Mouse (Mus musculus) forebrain, postnatal 0 days (tissue): ENCODE measurements at regions not wholly inside any gene's neighbourhood (a gene's known extent, or its start where the extent isn't known, plus 50 kb on each side); places are given as distances from the start of the nearest gene placed in this dataset.
A peak's percentile ranks its signal among the peaks of the same experiment; 100 is the strongest.

ENCODE experiments used
- ATAC-seq: fragments of 200-750 bp; cut with Nextera tagmentation; 2 replicates; pipeline ENCODE4 v1.8.0; 2017; ENCODE audit warnings: mild to moderate bottlenecking, moderate library complexity
- DNase-seq: peaks from one replicate; pipeline ENCODE4 v3.0.0-alpha.2; 2015
- H3K27ac ChIP-seq: fragments of 300-500 bp; sonication (generic); 2 replicates; pipeline ENCODE4 v1.5.1; 2014; ENCODE audit warnings: low read depth, mild to moderate bottlenecking, antibody characterized with exemption, low read length, moderate library complexity, mixed read lengths
- H3K27me3 ChIP-seq: fragments of 300-500 bp; sonication (generic); 2 replicates; pipeline ENCODE4 v1.6.1; 2014; ENCODE audit warnings: mild to moderate bottlenecking, low read length, mixed read lengths; ENCODE audit not compliant: insufficient read depth
- H3K36me3 ChIP-seq: fragments of 300-500 bp; sonication (generic); 2 replicates; pipeline ENCODE4 v1.6.1; 2014; ENCODE audit warnings: mild to moderate bottlenecking, moderate library complexity; ENCODE audit not compliant: insufficient read depth
- H3K4me1 ChIP-seq: fragments of 300-500 bp; sonication (generic); 2 replicates; pipeline ENCODE4 v1.6.1; 2014; ENCODE audit warnings: antibody characterized with exemption; ENCODE audit not compliant: insufficient read depth
- H3K4me2 ChIP-seq: fragments of 300-500 bp; sonication (generic); 2 replicates; pipeline ENCODE4 v1.6.1; 2014; ENCODE audit warnings: low read depth, mild to moderate bottlenecking, moderate library complexity
- H3K4me3 ChIP-seq: fragments of 300-500 bp; sonication (generic); 2 replicates; pipeline ENCODE4 v1.5.1; 2014; ENCODE audit warnings: low read depth, low read length, mixed read lengths
- H3K9ac ChIP-seq: fragments of 300-500 bp; sonication (generic); 2 replicates; pipeline ENCODE4 v1.6.1; 2014; ENCODE audit warnings: mild to moderate bottlenecking
- H3K9me3 ChIP-seq: fragments of 300-500 bp; sonication (generic); 2 replicates; pipeline ENCODE4 v1.6.1; 2016; ENCODE audit warnings: low read length
- CTCF ChIP-seq: sonication (generic); IDR thresholded peaks from 2 replicates; pipeline ENCODE4 v1.5.1; 2016; ENCODE audit warnings: antibody characterized with exemption, control low read depth, low read depth
- WGBS: fragments of 180-500 bp; shearing (Covaris S2); extraction: QIAGEN DNeasy Blood & Tissue Kit; methylation state at CpG from one replicate; pipeline ENCODE4 v1.1.7; 2014; 5-methylcytosine and 5-hydroxymethylcytosine counted together

DNA sequence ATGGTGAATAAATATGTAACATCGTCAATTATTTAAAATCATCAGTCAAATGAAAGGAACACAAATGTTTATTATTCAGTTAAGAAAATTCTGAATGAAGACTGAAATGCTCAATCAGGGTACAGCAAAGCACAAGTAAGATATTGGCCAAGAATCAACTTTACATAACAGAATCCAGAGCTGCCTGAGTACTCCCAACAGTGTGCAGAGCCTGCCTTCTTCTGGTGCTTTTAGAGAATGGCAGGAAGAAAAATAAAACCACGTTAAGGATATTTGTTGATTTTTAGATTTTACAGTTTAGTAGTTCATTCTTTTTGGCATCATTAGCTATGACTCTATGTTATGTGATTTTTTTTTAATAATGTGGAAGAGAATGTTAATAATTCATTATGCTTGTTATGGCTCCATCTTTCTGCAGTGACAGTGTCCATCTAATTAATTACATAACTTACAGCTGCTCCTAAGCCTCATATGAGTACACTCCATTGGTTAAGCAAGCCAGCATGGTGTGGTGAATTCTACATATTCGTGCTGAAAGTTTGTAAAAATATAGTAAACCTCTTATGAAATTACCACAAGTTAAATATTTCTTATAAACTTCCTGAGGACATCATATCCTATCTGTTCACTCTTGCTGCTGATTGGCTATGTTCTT lies 579.0 kb downstream of the Kcna4 start:
- ATAC-seq: peak; percentile 93
- no peak overlapping the region for H3K9ac ChIP-seq
- 52% methylated on average over 3 of the region's 3 CpGs for WGBS
- peak; percentile 93 for TF ChIP-seq CTCF
- no peaks in the 10 kb centered on the region for H3K27me3 ChIP-seq
- no peak overlapping the region for H3K27ac ChIP-seq
- H3K4me3 ChIP-seq: no peak overlapping the region
- no peak overlapping the region for H3K4me2 ChIP-seq
- H3K9me3 ChIP-seq: no peaks in the 10 kb centered on the region
- peak; percentile 78 for DNase-seq
- H3K4me1 ChIP-seq: no peaks in the 10 kb centered on the region
- H3K36me3 ChIP-seq: no peaks in the 10 kb centered on the region

DNA sequence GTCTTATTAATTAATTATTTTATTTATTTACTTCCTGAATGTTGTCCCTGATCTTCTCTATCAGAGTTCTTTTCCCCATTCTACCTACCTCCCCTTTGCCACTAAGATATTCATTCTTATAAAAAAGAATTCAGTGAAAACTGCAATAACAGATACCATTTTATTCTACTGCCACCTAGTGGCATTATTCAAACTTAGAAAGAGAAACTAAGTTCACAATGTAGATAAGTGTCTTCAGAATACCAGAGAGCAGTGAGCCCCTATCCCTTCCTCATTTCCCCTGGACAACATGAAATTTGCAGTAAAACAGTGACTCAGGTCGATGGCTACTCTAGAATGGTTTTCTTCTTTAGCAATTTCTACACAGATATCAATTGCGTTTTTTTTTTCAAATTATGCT lies 589.2 kb downstream of the Kcna4 start:
- no peak overlapping the region for H3K9ac ChIP-seq
- ATAC-seq: peak; percentile 45; the same call in 1 of the 2 replicates
- no peaks in the 10 kb centered on the region for H3K9me3 ChIP-seq
- WGBS: 36% methylated on average over 2 of the region's 2 CpGs
- no peaks in the 10 kb centered on the region for H3K4me1 ChIP-seq
- peak; percentile 50 for DNase-seq
- H3K27ac ChIP-seq: no peak overlapping the region
- no peak overlapping the region for H3K4me3 ChIP-seq
- no peak overlapping the region for H3K4me2 ChIP-seq
- H3K36me3 ChIP-seq: no peaks in the 10 kb centered on the region
- no peaks in the 10 kb centered on the region for H3K27me3 ChIP-seq
- peak; percentile 58 for TF ChIP-seq CTCF

DNA sequence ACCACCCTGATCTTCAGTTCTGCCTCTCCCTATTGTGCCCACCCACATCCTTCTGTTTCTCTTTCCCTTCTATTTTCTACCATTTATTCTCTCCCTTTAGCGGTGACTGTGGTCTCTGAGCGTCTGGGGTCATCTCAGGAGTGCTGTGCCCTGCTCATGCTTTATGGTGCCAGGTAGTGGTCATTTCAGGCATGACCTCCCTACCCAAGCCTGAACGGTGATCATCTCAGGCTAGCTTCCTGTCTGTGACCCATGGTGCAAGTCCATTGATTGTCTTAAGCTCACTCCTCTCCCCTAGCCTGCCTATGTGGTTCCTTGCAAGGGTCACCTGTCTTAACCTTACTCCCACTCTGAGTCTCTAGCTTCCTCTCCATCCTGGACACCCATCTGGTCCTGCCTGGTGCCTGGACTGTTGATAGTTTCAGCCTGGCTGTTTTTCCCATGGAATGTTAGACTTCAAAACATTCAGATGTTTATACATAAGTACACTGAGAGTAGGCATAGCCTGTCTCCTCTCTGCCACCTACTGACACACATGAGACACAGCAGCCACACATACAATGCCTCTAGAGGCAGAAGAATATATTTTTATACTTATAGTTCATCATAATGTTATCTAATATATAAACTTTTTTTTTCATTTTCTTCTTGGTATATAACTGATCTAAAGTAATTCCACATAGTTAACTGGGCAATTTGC lies 595.8 kb downstream of the Kcna4 start:
- Histone ChIP-seq H3K9me3 (no peaks in the 10 kb centered on the region), H3K4me2 (no peak overlapping the region), H3K36me3 (no peaks in the 10 kb centered on the region), H3K4me1 (no peaks in the 10 kb centered on the region), H3K9ac (no peak overlapping the region), H3K4me3 (no peak overlapping the region), H3K27ac (no peak overlapping the region), H3K27me3 (no peaks in the 10 kb centered on the region)
- peak; percentile 58 for TF ChIP-seq CTCF
- WGBS: 88% methylated on average over 3 of the region's 3 CpGs
- no peak for DNase-seq
- ATAC-seq: peak; percentile 45; the same call in 1 of the 2 replicates

DNA sequence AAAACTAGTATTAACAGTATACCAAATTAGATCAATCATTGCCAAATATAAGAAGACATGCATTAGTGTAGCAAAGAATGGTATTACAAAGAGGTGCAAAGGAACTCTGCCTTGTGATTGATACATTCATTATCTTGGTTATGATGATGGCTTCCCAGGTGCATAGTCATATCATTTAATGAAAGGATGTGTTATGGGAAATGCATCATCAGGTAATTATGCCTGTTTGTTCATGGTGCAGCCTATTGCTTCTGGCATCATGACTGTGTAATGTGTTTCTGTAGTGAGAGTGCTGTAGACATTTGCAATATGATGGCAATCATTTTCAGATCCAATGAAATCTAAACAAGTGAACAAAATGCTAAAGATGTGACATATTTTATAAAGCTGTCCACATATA lies 597.8 kb downstream of the Kcna4 start:
- Histone ChIP-seq H3K36me3 (no peaks in the 10 kb centered on the region), H3K9me3 (no peaks in the 10 kb centered on the region), H3K27ac (no peak overlapping the region), H3K4me3 (no peak overlapping the region), H3K4me1 (no peaks in the 10 kb centered on the region), H3K9ac (no peak overlapping the region), H3K4me2 (no peak overlapping the region), H3K27me3 (no peaks in the 10 kb centered on the region)
- DNase-seq (no peak), ATAC-seq (no peak)
- no peak for TF ChIP-seq CTCF

GRCm38 (mm10) chr2:107925116-107925515 lies 634.7 kb downstream of the Kcna4 start:
- 40% methylated on average over 2 of the region's 2 CpGs for WGBS
- no peak for TF ChIP-seq CTCF
- ATAC-seq (peak; percentile 90), DNase-seq (peak; percentile 32)
- Histone ChIP-seq H3K36me3 (no peaks in the 10 kb centered on the region), H3K27ac (no peak overlapping the region), H3K27me3 (no peaks in the 10 kb centered on the region), H3K4me3 (no peak overlapping the region), H3K9ac (no peak overlapping the region), H3K9me3 (no peaks in the 10 kb centered on the region), H3K4me2 (no peak overlapping the region), H3K4me1 (no peaks in the 10 kb centered on the region)

DNA sequence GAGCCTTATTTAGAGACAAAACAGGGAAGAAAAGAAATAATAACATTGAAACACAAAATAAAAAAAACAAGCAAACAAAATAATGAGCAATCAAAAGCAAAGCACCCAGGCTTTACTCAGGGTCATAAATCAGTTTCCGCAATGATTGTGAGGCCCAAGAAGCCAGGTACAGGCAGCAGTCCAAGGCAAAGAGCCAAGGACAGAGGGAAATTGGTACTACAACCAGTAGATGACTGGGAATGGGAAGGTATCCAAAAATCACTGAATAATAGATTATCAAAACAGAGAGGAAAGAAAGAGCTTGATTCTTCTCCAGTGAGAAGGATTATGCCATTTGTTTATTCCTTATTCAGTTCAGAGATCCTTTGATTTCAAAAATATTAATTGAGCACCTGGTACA lies 636.2 kb downstream of the Kcna4 start:
- WGBS: 56% methylated on average over 1 of the region's 1 CpGs
- Histone ChIP-seq H3K36me3 (no peaks in the 10 kb centered on the region), H3K27me3 (no peaks in the 10 kb centered on the region), H3K4me2 (no peak overlapping the region), H3K9ac (no peak overlapping the region), H3K27ac (no peak overlapping the region), H3K4me1 (no peaks in the 10 kb centered on the region), H3K4me3 (no peak overlapping the region), H3K9me3 (no peaks in the 10 kb centered on the region)
- ATAC-seq (no peak), DNase-seq (no peak)
- TF ChIP-seq CTCF: no peak

DNA sequence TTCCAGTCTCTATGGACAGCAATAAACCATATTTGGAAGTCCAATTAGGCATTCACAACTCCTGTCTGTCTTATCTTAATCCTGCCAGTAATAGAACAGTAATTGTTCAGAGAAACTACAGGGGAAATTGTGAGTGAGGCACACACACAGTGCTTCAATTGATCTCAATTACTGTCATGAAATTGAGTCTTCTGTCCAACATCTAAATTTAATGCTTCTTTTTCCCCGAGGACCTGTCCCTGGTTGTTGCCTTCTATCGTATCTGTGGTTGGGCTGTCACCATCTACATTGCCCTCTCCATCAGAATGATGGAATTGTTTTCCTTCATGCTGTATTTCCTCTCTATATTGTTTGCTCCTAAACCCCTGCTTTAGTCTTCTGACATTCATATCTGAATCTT lies 644.9 kb downstream of the Kcna4 start:
- Histone ChIP-seq H3K27ac (no peak overlapping the region), H3K9ac (no peak overlapping the region), H3K4me1 (no peaks in the 10 kb centered on the region), H3K9me3 (no peaks in the 10 kb centered on the region), H3K36me3 (no peaks in the 10 kb centered on the region), H3K4me2 (no peak overlapping the region), H3K27me3 (no peaks in the 10 kb centered on the region), H3K4me3 (no peak overlapping the region)
- no peak for DNase-seq
- WGBS: 12% methylated on average over 2 of the region's 2 CpGs
- no peak for ATAC-seq
- no peak for TF ChIP-seq CTCF
